Mouse (Mus musculus) kidney, adult 18-20 months (tissue): ENCODE measurements around the gene Ext2.
A peak's percentile ranks its signal among the peaks of the same experiment; 100 is the strongest.

Source experiments
- DNase-seq: peaks from one replicate; pipeline ENCODE4 v3.0.0; 2021

Gene Ext2

DNA sequence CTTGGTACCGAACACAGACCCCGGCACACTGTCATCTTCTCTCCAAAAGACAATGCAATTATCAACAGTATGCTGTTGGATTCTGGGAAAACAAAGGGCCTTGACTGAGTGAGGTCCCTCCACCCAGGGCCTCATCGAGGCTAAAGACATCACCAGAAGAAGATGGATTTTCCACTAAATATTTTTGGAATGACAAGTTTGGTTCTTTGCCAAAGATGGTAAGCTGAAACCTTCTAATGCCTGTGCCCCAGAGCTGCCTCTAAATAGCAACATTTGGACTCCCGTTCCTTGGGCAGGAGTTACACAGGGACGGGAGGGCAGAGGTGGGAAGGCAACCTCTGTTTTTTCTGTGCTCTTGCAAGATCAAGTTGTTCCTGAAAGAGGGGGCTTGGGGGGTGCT, 47.4 kb downstream of the Ext2 start:
- no peak for DNase-seq

GRCm38 (mm10) chr2:93772765-93773085, 49.6 kb downstream of the Ext2 start:
- no peak for DNase-seq

DNA sequence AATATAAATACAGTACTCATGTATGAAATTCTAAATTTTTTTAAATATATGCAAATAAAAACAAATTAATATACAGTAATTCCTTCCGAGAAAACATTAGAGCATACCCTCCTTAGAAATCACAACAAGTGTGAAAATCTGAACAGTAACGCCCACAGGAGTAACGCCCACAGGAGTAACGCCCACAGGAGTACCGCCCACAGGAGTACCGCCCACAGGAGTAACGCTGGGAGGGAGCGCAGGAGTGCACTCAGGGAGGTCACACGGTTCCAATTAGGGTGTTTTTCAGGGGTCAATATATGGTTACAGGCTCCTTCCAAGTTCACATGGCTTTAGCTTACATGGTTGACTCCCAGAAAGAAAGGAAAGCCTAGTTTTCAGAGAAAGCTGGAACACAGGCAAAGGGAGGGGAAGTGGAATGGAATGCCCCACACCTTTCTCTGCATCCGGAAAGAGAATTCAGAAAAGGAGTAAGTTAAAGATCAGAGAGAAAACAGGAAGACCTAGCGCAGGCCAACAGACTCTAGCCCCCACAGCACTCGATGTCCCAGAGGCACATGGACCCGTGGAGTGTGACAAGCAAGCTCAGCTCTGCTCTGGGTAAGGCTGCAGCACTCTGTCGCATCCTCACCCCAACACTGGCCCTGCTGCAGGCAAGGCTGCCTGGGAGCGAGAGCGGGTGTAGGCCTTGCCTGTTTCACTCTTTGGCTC, 50.2 kb downstream of the Ext2 start:
- no peak for DNase-seq

DNA sequence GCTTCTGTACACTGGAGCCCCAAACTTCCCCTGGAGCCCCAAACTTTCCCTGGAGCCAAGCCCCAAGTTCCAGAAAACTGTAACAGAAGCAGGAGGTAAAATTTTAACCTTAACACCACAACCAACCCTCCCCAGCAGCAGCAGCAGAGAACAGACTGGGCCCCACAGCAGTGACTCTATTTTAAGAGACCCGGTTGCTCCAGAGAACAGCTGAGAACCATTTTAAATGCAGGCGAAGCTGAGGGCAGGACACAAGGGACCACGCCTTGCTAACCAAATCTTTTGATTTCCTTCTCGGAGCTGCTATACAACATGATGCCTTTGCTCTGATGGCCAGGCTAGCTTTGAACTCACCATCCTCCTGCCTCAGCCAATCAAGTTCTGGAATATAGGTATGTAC, 51.5 kb downstream of the Ext2 start:
- DNase-seq = no peak

GRCm38 (mm10) chr2:93769875-93770274, 52.5 kb downstream of the Ext2 start:
- no peak for DNase-seq

GRCm38 (mm10) chr2:93765721-93766120, 56.6 kb downstream of the Ext2 start:
- no peak for DNase-seq

- no peak for DNase-seq
These were observed 58.2 kb downstream of the Ext2 start for GRCm38 (mm10) chr2:93764211-93764610.

DNA sequence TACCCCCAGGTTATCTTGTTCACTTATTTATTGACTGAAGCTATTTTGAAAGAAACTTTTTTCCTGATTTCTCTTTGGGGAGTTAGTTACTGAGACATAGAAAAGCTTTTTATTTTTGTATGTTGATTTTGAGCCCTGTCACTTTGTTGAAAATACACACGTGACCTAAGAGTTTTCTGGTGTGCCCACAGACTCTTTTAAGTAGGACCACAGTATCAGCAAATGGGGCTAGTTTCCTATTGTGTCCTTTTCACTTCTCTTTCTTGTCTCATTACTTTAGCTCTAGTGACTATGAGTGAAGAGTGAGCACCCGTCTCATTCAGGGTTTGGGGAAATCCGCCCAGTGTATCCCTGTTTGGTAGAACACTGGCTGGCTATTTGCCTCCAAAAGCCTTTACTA, 62.0 kb downstream of the Ext2 start:
- no peak for DNase-seq

DNA sequence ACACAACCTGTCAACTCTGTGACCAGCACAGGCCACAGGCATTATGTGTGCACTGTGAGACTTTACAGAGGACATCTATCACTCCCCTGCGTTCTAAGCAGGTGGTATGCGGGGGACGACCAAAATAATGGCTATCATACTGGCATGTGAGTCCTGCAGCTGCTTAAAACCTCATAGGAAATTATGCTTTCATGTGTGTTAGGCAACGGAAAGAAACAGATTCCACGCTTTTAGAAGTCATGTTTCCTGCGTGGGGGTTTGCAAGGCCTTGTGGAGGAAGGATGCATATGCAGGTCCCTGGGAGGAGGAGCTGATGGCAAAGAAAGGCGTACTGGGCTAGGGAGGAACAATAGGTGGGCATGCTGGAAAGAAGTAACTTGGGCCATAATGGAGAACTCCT, 63.2 kb downstream of the Ext2 start:
- DNase-seq = no peak

- no peak for DNase-seq
These were observed 64.1 kb downstream of the Ext2 start for GRCm38 (mm10) chr2:93758298-93758697.

DNA sequence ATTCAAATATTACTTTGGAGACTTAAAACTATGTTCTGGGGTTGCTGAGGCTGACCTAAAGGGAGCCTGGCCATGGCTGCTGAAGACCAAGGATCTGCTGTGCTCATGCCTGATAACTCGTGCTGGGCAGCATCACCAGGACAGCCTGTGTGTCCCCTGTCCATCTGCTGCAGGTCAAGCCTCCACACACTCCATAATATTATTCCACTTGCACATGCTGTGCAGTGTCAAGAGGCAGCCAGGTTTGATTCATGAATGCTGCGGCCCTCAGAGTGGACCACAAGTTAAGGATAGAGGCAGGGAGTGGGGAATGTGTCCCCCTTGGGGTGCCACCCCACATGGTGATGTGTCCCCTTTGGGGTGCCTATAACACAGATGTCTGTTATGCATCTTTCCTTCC, 68.0 kb downstream of the Ext2 start:
- no peak for DNase-seq

DNA sequence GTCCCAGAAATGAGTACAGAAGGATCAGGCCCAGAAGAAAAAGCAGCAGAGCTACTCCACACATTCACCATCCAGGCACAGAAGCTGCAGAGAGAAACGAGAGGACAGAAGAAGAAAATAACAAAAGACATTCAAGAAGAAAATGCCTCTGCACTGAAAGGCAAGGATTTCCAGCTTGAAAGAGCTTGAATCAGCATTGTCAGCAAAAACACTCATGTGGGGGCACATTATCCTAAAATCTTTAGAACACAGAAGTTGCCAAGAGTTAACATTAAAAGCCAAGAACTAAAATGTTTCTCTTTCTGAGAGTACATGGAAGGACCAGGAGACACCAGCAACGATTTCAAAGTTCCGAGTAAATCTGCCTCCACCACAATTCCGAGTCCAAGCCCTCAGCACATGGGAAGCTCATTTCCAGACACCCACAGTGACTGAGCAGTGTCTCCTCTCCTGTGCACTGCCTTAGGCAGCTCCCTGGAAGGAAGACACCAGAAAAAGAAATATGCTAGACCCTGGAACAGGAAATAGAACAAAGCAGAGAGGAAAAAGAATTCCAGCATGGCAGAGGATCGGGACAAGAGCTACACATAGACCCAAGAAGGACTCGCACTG, 69.1 kb downstream of the Ext2 start:
- DNase-seq = no peak

DNA sequence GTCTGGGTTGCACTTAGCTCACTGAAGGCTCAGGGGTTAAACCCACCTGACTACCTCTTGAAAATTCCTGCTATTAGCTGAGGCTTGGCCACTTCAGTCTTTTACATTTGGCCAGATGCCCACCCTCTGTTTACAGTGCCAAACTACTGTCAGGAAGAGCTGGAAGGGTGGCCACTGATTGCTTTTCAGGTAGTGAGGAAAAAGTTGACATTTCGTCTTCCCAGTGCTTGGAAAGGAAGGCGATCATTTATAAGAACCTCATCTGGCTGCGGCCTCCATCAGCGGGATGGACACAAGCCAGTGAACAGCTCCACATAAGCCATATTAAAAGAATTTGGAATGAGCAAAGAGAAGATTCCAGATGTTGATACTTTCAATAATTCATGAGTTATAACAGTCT, 72.7 kb downstream of the Ext2 start:
- peak; percentile 23 for DNase-seq

DNA sequence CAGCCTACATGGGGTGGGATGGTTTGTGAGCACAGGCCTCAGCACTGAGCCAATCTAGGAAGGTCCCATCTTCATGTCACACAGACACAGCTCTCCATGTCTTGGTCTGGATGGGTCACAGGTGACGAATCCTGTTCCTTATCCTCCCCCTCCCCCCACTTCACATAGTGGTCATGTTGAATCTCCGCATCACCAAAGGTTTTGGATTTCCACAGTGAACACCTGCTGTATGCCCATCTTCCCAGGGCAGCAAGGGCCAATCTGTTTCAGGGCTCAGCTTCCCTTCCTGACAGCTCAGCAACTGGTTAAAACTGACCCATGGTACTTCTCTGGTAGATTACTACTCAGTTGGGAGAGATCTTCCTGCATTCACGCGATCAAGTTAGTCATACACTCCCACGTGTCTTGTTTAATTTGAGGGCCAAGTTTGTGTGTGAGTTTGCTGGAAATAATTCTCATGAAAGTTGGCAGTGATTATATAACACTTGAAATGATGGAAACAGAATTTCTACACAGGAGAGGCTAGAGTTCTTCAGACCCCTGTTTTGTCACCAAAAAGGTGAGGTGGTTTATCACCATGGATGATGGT, 74.7 kb downstream of the Ext2 start:
- DNase-seq = no peak

DNA sequence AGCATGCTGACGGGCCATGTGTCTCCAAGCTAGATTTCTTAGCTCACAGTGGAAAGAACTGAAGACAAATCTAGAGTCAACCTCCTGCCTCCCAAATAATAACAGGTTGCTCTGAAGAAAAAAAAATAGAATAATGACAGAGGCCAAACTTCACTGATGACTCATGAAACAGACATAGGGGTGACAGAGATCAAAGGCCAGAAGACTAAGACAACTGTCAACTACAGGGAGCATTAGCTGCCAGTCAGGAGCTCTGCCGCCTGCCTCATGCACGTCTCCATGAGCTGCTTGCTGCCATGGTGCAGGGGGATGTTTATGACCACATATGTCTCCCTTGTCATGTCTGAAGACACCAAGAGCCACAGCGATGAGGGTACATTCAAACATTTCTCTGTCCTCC, 75.7 kb downstream of the Ext2 start:
- DNase-seq = no peak

DNA sequence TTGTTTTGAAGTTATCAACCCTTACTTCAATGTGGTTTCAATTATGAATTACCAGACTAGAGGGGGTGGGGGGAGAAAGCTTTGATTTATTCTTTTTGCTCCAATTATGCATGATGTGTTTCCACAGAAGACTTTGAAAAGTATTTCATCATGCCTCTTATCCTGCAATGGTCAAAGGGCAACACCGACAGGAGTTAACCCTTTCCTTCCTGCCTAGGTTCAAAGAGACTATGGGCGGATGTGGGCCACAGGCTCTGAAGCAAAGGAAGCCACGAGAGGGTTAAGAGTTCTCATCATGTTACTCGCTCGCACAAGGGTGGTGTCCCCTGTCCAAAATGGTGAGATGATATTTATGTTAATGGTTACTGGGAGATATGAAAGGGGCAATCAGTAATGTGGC, 76.2 kb downstream of the Ext2 start:
- no peak for DNase-seq

- DNase-seq = no peak
These were observed 76.6 kb downstream of the Ext2 start for GRCm38 (mm10) chr2:93745741-93746140.

- no peak for DNase-seq
These were observed 77.8 kb downstream of the Ext2 start for GRCm38 (mm10) chr2:93744346-93745229.

GRCm38 (mm10) chr2:93741700-93742099, 80.7 kb downstream of the Ext2 start:
- DNase-seq = no peak

DNA sequence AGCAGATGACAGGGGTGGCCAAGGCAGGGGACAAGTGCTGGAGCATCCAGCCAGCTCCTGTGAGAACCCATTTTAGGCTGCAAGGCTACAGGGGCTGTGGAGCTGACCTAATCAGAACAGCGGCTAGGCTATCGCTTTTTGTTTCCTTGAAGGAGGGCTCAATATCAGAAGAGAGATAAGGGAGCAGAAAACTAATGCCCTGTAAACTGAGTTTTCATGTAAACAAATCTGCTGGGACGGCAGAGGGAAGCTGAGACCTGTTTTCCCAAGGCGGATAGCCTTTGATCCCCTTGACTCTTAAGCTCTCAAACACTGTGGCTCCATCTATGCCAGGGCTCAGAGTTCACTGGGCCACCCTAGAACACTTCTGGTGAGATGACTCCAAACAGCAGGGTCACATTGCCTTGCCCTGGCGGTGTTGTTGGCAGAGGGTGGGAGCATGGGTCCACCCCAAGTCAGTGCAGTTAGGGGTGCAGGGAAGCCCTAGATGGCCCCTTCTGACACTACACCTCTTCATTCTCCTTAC, 83.3 kb downstream of the Ext2 start:
- no peak for DNase-seq

DNA sequence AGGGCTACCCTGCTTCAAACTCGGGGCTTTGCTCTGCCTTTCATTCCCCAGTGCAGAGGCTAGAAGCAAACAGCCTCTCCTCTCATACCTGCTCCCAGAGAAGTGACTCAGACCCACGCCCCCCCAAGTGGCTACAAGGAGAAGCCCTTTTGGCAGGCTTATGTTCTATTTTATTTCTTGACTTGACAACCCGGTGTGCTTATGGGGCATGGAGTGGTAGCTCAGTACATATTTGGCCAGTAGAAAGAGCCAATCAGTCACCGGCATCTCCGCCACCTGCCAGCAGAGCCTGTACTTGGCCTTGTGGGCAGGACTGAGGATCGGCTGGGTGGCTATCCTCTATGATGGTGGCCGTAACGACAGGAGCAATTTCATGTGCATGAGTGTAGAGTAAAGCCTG, 85.2 kb downstream of the Ext2 start:
- no peak for DNase-seq

DNA sequence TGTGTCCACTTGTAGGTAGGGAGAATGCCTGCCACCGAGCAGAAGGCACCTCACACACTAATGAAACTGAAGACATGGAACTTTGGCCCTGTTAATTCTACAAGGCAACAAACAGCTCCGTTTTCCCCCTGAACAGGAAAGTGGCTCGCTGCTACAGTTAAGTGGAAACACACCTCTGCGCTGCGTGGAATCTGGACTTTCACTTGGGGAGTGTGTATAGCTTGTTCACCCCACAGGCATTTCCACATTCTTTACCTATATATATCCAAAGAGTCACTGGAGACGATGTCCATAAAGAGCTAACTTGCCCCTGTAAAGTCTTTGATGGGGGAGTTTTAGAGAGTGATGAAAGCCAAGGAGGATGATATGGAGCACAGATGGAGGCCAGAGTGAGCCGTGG, 89.7 kb downstream of the Ext2 start:
- no peak for DNase-seq

DNA sequence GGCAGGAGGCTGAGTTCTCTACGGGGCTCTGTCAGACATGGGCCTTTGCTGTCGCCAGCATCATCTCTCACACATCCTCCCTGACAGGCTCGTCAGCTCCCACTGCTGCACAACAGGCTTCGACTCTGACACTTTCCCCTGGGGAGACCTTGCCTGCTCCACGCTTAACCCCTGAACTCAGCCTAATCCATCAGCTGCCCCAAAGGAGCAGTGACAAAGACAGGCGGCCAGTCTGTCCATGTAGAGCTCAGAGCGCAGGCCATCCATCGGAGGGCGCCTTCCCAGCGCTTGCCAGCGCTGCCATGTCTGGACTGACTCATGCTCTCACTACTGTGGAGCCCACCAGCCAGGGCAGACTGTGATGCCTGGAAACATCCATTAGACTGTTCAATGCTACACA, 92.8 kb downstream of the Ext2 start:
- DNase-seq = no peak
